Mouse (Mus musculus) brain, embryonic 18.5 days (tissue): ENCODE results near the gene Mfsd2b.
"Not testable (repeated sequence)": the region's sequence is repeated elsewhere in the genome, so short reads cannot be mapped to it uniquely, and the experiment has no call there.

ENCODE experiments used
- DNase-seq: peaks from one replicate; pipeline ENCODE4 v3.0.0-alpha.2; 2012; ENCODE audit warnings: low read depth, low spot score

The Mfsd2b gene

DNA sequence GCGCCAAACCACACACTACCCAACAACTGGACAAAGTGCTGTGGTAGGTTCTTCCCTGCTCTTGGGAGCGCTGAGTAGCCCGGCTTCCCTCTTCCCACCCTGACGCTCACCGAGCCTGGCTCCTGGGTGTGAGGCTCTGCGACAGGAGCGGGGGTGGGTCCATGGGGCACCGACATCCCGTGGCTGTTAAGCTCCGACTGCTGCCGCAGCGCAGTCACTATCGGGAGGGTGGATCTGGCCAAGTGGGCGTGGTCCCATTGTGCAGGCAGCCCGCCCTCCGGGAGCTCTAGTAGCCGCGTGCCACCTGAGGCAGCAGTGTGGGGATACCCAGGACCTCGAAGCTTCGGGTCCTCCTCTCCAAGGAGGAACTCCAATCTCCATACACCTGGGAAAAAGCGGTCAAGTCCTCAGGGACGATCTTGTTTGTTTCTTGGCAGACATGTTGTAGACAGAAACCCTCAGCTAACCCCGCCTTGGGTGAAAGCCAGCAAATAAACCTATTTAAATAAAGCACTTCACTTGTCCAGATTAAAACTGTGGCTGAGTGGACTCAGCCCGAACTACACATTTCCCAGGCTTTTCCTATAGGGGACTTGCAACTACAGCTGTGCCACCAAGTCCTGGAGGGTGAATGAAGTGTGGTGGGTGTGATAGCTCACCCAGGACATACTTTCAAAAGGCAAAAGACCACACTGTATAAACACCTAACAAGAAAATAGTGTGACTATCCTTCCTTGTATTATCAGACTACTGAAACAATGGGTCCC, at the start of gene Mfsd2b:
Mfsd2b (minus strand) TSS at position 199 of the 767 bp plus-strand sequence.
- peak; percentile 3 for DNase-seq

DNA sequence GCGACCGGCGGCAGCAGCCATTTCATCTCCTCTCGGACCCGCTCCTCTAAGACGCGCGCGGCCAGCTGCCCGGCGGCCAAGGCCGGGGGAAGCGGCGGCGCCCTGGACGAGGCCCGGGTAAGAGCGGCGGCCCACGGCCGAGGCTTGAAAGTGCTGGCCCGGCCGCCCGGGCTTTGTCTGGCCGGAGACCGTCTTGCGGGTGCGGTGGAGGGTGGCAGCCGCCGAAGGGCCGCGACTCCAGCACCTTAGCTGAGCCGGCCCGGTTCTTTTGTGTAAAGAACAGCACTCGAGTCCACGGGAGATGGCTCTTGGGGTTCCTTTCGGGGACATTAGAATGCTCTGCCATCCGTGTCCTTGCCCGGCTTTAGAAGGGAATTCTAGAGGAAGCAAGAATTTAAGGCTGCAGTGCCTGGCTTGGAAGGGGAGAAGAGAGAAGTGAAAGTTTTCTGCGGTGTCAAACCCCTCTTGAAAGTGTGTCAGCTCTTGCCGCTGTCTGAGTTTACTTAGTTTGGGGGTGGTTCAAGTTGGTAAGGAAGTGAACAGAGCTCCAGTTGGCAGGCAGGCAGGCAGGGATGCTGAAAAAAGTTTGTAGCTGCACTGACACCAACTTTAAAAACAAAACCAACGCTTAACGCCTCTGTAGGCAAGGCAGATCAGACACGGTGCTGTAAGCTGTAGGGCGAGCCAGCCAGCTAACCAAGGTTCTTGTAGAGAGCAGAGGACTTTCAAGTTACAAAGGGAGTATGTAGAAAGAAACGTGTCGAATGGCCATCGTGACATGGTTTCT, 43.8 kb upstream of the Mfsd2b start:
- DNase-seq = peak; percentile 12

DNA sequence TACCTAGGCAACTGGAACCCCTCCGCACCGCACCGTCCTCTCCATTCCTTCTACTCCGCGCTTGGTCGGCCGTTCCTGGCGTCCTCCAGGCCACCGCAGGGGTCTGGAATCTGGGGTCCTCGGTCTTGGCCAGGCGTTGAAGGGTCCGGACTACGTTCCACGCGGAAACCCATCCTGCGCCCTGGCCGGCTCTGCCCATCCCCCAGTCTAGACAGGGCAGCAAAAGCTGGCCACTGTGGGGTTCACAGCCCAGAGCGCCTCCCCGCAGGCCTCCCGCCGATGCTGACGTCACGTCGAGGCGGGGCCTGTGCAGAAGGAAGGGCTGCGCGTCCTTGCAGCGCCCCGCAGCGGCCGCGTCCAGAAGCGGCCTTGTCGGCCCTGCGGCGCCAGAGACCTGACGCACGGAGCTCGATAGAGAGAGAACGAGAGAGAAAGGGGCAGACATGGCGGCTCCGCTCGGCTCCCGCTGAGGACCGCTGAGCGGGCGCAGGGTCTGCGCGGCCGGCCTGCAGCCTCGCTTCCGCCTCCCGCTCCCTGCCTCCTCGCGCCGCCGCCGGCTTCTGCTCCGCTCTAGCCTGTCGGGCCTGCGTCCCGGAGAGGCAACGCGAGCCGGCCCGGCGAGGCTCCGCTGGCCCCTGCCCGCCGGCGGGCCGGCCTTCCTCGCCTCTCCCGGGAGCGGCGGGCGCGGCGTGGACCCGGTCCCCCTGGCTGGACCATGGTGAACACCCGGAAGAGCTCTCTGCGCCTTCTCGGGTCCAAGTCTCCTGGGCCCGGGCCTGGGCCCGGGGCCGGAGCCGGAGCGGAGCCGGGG, 43.0 kb upstream of the Mfsd2b start, which contains the start of gene Atad2b:
Atad2b (plus strand) TSS at position 360 of the 811 bp plus-strand sequence.
- peak; percentile 88 for DNase-seq

DNA sequence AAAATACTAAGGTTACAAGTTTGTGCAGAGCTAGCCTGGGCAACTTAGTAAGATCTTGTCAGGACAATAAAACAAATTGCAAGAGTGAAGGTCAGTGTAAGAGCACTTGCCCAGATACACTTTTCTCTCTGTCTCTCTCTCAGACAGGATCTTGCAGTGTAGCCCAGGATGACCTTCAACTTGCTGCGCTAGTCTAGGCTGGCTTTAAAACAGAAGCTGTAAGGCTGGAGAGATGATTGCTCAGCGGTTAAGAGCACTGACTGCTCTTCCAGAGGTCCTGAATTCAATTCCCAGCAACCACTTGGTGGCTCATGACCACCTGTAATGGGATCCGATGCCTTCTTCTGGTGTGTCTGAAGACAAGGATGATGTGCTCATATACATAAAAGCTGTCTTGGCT, 40.8 kb upstream of the Mfsd2b start:
- no peak for DNase-seq

DNA sequence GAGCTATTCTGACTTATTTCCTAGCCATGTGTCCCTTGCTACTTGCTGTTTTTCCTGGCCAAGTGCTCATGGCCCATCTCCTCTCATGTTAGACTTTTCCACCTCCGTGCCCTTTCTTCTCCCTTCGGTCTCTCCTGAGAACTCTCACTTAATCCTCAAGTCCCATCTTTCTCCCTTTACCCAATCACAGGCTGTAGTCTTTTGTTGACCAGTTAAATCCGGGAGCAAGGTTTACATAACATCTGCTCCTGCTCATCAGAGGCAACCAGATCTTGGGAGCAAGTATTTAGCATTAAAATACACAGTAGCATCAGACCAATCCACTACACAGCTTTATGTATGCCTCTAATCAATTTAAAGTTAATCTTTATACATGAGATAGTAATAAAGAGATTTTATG, 40.3 kb upstream of the Mfsd2b start:
- DNase-seq = no peak

DNA sequence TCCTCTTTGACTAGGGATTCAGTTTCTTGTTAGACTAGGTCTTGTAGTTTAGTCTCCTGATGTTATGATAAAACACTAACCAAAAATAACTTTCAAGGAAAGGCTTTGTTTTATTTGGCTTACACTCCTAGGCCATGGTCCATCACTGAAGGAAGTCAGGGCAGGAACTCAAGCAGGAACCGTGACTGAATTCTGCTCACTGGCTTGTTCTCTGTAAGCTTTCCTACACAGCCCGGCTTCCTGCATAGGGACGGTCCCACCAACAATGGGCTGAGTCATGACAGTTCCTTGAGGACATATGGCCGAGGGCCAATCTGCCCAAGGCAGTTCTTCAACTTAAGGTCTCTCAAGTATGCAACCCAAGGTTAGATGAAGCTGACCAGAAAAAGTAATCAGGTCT, 37.6 kb upstream of the Mfsd2b start:
- no peak for DNase-seq

DNA sequence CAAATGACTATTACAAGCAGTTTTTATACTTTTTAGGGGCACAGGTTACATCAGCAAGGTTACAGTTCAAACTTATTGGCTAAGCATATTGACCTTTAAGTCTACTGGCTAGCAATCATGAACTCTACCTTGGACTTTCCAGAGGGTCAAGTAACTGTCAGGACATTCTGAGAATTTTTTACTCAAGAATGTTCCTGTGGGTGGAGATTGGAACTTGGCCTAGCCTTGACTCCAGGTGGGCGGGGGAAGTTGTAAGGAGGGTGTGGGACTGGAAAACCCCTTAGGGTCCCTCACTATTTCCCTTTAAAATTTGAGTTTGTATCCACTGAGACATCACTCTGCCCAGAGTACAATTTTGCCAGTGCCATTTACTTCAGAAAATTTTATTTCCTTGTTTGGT, 36.3 kb upstream of the Mfsd2b start:
- not testable (repeated sequence) for DNase-seq

DNA sequence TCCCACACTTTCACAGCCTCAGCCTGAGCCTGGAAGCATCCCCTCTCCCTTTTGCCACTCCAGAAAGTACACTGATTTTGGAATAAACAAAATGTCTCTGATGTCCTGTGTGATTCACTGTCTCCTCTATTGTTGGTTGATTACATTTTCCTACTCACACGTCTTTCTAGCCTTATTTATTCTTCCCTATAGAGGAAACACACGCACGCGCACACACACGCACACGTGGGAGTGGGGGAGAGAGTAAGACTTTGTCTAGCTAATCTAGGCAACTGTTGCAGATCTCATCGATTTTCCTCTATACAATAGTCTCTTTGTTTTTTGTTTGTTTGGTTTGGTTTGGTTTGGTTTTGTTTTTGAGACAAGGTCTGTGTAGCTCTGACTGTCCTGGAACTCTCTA, 34.2 kb upstream of the Mfsd2b start:
- DNase-seq = no peak

DNA sequence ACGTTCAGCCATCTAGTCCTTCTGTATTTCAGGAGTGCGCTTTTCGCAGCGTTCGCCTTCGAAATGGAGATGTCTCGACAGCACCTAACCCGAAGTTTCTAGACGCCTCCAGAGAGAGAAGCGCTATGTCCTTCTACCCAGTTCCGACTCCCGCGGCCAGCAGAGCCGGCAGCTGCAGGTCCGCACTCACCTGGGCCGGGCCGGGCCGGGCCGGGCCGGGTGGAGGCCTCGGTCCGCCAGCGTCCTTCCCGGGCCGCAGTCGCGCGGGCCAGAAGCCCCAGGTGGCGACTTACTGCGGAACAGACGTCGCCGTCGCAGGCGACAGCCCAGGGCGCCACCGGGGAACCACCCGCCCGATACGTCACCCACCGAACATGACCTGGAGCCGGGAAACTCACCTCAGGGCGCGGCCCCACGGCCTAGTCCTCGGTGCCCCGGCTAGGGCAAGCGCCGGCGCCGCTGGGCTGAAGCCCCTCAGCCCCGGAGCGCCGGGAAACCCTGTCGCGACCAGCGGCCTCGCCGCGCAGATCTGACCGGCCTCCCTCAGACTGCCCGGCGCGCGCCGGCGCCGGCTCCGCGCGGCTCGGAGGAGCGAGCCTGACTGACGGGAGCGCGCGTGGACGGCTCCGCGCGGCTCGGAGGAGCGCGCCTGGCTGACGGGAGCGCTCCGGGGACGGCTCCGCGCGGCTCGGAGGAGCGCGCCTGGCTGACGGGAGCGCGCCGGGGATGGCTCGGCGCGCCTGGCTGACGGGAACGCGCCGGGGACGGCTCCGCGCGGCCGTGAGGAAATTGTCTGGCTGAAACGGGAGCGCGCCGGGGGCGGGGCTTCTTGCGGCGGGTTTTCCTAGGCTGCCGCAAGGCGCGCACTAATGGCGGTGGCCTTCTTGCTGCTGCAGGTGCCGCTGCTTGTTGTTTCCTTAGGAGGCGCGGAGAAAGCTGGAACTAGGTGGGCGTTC, 33.1 kb upstream of the Mfsd2b start, which contains the start of gene Ubxn2a:
Ubxn2a (minus strand) TSS at position 755 of the 956 bp plus-strand sequence.
- peak; percentile 80 for DNase-seq

DNA sequence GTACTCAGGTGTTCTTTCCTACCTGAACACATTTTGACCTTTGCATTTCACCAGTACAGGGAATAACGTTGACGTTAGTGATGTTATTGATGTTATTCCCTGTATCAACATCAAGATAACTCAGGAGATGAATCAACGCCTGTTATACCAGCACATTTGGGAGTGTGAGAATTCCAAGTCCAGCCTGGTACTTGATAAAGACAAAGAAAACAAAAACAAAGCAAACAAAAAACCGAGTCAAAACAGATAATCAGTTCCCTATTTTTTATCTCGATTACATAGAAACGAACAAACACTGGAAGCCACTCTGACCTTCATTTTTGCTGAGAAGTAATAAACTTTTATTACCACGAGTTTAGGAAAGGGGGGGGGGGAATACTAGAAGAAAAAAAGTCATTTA, 32.3 kb upstream of the Mfsd2b start:
- no peak for DNase-seq

DNA sequence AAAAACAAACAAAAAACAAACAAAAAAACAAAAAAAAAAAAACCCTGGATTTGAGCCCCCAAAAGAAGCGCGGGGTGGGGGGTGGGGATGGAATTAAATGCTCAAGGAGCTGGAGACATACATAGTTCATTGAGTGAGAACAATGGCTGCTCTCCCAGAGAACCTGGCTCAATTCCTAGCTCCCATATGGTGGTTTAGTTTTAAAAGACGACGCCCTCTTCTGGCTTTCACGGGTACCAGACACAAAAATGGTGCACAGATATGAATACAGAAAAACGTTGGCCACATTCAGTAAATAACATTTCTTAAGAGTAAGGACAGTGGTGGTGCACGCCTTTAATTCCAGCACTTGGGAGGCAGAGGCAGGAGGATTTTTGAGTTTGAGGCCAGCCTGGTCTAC, 31.8 kb upstream of the Mfsd2b start:
- no peak for DNase-seq

DNA sequence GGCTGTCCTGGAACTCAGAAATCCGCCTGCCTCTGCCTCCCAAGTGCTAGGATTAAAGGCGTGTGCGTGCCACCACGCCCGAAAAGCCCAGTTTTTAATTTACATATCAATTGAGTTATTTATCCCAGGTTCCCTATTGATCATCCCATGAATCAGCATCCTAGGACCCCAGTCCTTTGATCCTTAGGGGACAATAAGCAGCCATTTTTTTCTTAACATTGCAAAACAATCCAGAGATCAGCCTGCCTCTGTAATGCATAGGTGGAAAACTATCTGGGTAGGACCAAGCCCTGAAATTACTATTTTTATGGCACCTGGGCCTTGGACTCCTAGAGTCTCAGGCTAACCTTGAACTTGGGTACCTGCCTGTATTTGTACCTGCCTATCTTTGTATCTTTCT, 23.9 kb upstream of the Mfsd2b start:
- DNase-seq = no peak

DNA sequence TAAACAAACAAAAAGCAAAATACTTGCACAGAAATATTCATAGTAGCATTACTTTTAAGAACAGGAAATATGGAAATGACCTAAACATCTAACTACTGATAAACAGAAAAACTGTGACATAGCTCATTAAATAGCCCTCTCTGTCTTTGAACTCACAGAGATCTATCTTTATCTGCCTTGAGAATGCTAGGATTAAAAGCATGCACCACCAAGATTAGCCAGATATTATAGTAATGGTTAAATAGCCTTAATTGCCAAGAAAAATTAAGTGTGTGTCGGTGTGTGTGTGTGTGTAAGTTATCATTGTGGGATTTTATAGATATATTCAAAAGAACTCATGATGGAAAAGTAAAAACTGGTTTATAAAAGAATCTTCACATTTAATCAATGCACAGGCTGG, 15.7 kb upstream of the Mfsd2b start:
- DNase-seq = no peak

DNA sequence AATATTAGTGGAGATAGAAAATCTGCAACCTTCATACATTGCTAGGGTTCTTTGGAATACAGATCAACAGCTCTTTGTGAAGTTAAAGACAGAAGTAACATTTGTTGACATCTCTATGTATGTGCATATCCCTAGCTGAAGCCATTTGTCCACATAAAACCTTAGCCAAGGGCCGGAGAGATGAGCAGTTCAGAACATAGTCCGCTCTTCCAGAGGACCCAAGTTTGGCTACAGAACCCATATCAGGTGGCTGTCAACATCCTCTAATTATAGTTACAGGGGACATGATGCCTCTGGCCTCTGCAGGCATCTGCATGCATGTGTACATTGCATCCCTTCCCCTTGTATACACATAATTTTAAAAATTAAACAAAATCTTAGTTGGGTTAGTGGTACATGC, 15.1 kb upstream of the Mfsd2b start:
- DNase-seq = no peak

DNA sequence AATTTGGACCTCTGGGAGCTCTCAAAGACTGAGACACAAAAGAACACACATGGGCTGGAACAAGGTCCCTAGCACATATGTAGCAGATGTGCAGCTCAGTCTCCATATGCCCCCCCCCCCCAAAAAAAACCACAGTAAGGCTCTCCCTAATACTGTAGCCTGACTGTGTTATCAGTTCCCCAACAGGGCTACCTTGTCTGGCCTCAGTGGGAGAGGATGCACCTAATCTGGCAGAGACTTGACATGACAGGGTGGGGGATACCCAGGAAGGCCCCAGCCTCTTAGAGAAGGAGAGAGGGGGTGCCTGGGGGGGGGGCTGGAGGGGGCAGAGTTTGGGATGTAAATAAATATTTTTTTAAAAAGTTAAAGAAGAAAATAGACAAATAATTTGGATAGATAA, 14.6 kb upstream of the Mfsd2b start:
- no peak for DNase-seq

DNA sequence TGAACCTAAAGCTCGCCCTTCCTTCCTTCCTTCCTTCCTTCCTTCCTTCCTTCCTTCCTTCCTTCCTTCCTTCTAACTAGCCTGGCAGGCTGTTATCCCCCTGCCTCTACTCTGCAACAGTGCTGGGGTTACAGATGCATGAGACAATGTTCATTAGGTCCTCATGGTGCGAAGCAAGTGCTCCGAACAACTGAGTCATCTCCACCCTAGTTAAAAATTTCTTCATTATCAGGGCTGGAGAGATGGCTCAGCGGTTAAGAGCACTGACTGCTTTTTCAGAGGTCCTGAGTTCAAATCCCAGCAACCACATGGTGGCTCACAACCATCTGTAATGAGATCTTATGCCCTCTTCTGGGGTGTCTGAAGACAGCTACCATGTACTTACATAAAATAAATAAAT, 12.4 kb upstream of the Mfsd2b start:
- DNase-seq = not testable (repeated sequence)

DNA sequence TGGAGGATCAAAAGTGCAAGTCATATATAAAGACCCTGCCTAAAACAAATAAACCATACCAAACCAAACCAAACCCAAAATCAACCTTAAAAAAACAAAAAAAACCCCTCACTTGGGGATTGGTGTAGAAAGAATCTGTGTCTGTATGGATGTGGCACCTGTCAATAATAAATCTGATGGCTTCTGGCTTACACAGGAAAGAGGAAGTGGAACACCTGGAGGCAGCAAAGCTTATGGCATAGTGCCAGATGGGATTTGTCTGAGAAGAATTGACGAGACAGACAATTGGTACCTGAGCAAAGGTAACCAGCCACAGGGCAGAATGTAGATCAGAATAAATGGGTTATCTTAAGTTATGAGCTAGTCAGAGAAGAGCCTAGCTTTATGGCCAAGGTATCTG, 10.9 kb upstream of the Mfsd2b start:
- DNase-seq = no peak

DNA sequence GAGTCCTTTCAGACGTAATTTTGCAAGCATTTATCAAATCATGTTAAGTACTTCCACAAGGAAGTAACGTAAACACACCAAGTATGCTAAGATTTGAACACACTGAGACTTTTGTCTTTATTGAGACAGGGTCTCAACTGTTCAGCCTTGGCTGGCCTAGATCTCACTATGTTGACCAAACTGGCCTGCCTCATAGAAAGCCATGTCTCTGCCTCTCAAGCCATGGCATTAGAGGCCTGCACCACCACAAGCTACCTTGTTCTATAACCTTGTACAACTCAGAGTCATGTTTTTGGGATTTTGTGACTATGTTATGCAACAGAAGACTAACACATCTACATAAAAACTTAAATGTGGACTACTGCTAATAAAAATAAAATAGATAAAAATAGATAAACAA, 7.9 kb upstream of the Mfsd2b start:
- DNase-seq = no peak

DNA sequence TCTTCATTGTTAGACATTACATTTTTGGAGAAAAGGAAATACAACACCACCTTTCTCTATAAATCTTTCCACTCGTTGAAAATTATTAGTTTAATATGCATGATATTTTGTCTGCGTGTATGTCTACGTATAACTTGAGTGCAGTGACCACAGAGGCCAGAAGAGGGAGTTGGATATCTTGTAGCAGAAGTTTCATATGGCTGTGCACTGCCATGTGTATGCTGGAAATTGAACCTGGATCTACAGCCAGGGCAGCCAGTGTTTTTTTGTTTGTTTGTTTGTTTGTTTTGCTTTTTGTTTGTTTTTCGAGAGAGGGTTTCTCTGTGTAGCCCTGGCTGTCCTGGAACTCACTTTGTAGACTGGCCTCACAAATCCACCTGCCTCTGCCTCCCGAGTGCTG, 4.9 kb upstream of the Mfsd2b start:
- no peak for DNase-seq

DNA sequence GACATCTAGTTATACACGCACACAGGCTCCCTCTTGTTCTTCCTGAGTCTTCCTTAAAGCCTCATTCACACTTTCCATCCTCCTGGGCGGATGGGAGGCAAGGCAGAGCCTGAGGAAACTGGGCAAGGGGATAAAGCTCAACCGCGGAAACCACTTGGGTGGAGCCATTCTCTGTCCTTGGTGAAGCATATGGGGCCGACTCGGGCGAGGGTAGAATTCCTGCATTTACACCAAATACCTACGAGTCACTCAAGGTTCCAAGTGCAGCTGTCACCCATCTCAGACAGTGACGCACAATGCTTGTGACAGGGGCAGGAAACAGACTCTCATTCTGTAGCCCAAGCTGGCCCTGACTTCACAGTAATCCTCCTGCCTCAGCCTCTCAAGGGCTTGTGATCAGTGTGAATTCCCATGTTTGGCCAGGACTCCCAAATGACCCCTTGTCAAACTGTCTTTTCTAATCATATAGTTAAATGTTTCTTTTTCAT, 4.2 kb upstream of the Mfsd2b start:
- DNase-seq = no peak

DNA sequence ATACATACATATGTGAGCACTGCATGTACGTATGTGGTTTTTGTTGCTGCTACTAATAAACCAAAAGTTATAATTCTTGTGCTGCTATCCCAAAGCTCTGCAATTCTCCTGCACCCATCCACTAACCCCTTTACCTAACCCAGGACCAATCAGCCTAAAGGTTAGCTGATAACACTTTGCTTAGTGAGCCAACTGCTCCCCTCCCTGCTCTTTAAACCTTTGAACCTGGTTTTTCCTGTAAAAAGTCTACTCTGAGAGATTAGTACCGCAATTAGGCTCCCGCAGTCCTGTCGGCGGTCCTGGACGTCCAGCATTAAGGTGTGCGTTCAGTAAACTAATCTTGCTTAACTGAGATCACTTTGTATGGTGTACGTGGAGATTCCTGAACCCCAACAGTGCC, 1.5 kb upstream of the Mfsd2b start:
- DNase-seq = no peak
